Mouse (Mus musculus) myocyte (in vitro differentiated cells): ENCODE data around the gene Neil1.

ENCODE experiments used
- CEBPB ChIP-seq: IDR thresholded peaks from 2 replicates; pipeline ENCODE4 v1.6.1; 2011; ENCODE audit warnings: mild to moderate bottlenecking, moderate library complexity; ENCODE audit not compliant: poor library complexity, insufficient read depth, severe bottlenecking
- MAX ChIP-seq: IDR thresholded peaks from one replicate; pipeline ENCODE4 v1.6.1; 2011; ENCODE audit warnings: low read depth, mild to moderate bottlenecking, control low read depth
- MYOD1 ChIP-seq, 3 experiments: IDR thresholded peaks; one replicate each; pipeline ENCODE4 v1.6.1; 2011; ENCODE audit warnings: control low read depth in 2 of 3, low read depth in 2 of 3, mild to moderate bottlenecking in 2 of 3, moderate library complexity in 1 of 3; ENCODE audit not compliant: insufficient read length in 2 of 3, control insufficient read depth in 1 of 3
- MYOG ChIP-seq, 3 experiments: IDR thresholded peaks; one replicate each; pipeline ENCODE4 v1.6.1; 2011; ENCODE audit warnings: control low read depth in 2 of 3, low read depth in 2 of 3, mild to moderate bottlenecking in 2 of 3; ENCODE audit not compliant: insufficient read length in 2 of 3, control insufficient read depth in 1 of 3, insufficient read depth in 1 of 3
- POLR2A ChIP-seq: IDR thresholded peaks from one replicate; pipeline ENCODE4 v1.6.1; 2011; ENCODE audit warnings: low read depth, mild to moderate bottlenecking, control low read depth, moderate library complexity; ENCODE audit not compliant: insufficient read length
- TCF12 ChIP-seq: IDR thresholded peaks from one replicate; pipeline ENCODE4 v1.6.1; 2011; ENCODE audit warnings: mild to moderate bottlenecking, control low read depth; ENCODE audit not compliant: poor library complexity, insufficient read depth, severe bottlenecking
- USF1 ChIP-seq: IDR thresholded peaks from one replicate; pipeline ENCODE4 v1.6.1; 2011; ENCODE audit warnings: low read depth, mild to moderate bottlenecking, control low read depth, moderate library complexity

DNA sequence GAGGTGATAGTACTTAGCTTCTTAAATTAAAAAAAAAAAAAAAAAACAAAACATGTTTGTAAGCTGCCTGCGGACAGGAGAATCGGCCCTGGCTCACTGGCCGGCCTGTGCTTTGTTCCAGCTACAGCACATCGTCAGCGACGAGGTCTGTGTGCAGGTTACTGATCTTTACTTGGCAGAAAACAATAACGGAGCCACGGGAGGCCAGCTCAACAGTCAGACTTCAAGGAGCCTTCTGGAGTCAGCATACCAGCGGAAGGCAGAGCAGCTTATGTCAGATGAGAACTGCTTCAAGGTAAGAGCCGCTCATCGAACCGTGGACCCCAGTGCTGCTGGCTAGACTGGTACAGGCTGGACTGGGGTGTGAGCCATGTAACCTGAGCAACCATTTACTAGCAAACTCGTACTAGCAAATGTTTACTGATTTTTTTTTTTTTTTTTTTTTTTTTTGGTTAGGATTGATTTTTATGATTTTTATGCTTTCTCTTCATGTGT, 30.8 kb downstream of the Neil1 start:
- no peak for TF ChIP-seq MYOG (IDR thresholded peaks at IDR 0.05; ENCODE audit: control insufficient read depth in 1 of 3, insufficient read depth in 1 of 3, insufficient read length in 2 of 3, low read depth in 2 of 3)
- TF ChIP-seq USF1: no peak
- no peak for TF ChIP-seq POLR2A
- TF ChIP-seq TCF12: no peak
- no peak for TF ChIP-seq MYOD1 (IDR thresholded peaks at IDR 0.05; ENCODE audit: control insufficient read depth in 1 of 3, insufficient read length in 2 of 3, low read depth in 2 of 3)
- TF ChIP-seq MAX: no peak
- TF ChIP-seq CEBPB: no peak
